Mouse (Mus musculus) liver, embryonic 11.5 days (tissue): ENCODE measurements around the gene Qrfp. TPM values are rescaled to one million over a fixed set of nuclear protein-coding genes. Genes with fewer than 3 reads are reported as not detected.
A peak's percentile ranks its signal among the peaks of the same experiment; 100 is the strongest.

Experiments
- ATAC-seq: fragments of 200-750 bp; cut with Nextera tagmentation; replicated peaks from 2 replicates; pipeline ENCODE4 v1.8.0; 2017; ENCODE audit warnings: moderate number of reproducible peaks, mild to moderate bottlenecking, moderate TSS enrichment, moderate library complexity; ENCODE audit not compliant: low FRiP score
- DNase-seq: peaks from one replicate; pipeline ENCODE4 v3.0.0-alpha.2; 2017; ENCODE audit warnings: low spot score
- H3K27ac ChIP-seq: fragments of 300-500 bp; sonication (generic); 2 replicates; pipeline ENCODE4 v1.5.1; 2014; ENCODE audit warnings: mild to moderate bottlenecking, low read depth, low read length, control low read depth
- H3K27me3 ChIP-seq: fragments of 300-500 bp; sonication (generic); replicated peaks from 2 replicates; pipeline ENCODE4 v1.6.1; 2014; ENCODE audit warnings: low read length, mixed read lengths; ENCODE audit not compliant: control insufficient read depth, insufficient read depth
- H3K36me3 ChIP-seq: fragments of 300-500 bp; sonication (generic); 2 replicates; pipeline ENCODE4 v1.6.1; 2014; ENCODE audit warnings: mild to moderate bottlenecking, low read length, moderate library complexity, mixed read lengths; ENCODE audit not compliant: control insufficient read depth, insufficient read depth
- H3K4me1 ChIP-seq: fragments of 300-500 bp; sonication (generic); replicated peaks from 2 replicates; pipeline ENCODE4 v1.6.1; 2014; ENCODE audit warnings: low read length, mixed read lengths; ENCODE audit not compliant: control insufficient read depth, insufficient read depth
- H3K4me2 ChIP-seq: fragments of 300-500 bp; sonication (generic); 2 replicates; pipeline ENCODE4 v1.6.1; 2014; ENCODE audit warnings: mild to moderate bottlenecking, control low read depth, moderate library complexity
- H3K4me3 ChIP-seq: fragments of 300-500 bp; sonication (generic); 2 replicates; pipeline ENCODE4 v1.5.1; 2014; ENCODE audit warnings: low read depth, low read length, control low read depth
- H3K9ac ChIP-seq: fragments of 300-500 bp; sonication (generic); 2 replicates; pipeline ENCODE4 v1.6.1; 2014; ENCODE audit warnings: low read depth, low read length, control low read depth
- H3K9me3 ChIP-seq: fragments of 300-500 bp; sonication (generic); 2 replicates; pipeline ENCODE4 v1.6.1; 2016; ENCODE audit warnings: low read length, inconsistent platforms, mixed read lengths; ENCODE audit not compliant: control insufficient read depth
- WGBS: fragments of 180-500 bp; shearing (Covaris S2); extraction: QIAGEN DNeasy Blood & Tissue Kit; methylation state at CpG from one replicate; pipeline ENCODE4 v1.1.7; 2014; 5-methylcytosine and 5-hydroxymethylcytosine counted together
- polyA plus RNA-seq: library from polyadenylated mRNA; unstranded; fragments of >200 nt; fragmentation: Nextera tagmentation; extraction: Ambion mirVana; gene quantifications from 2 replicates; pipeline ENCODE4 v1.2.1, GENCODE M21; 2014

Qrfp gene
- polyA plus RNA-seq, 1 experiment from 2014 or later = not detected

- H3K4me2 ChIP-seq = no peak overlapping the region
- no peaks in the 10 kb centered on the region for H3K27me3 ChIP-seq
- no peak overlapping the region for H3K9ac ChIP-seq
- no peak overlapping the region for H3K4me3 ChIP-seq
- H3K4me1 ChIP-seq = no peaks in the 10 kb centered on the region
- WGBS = 91% methylated on average over 13 of the region's 13 CpGs
- H3K9me3 ChIP-seq = no peaks in the 10 kb centered on the region
- DNase-seq (no peak), ATAC-seq (no peak)
- H3K36me3 ChIP-seq = peaks cover 37% of the 10 kb centered on the region
- no peak overlapping the region for H3K27ac ChIP-seq
Observed at GRCm38 (mm10) chr2:31790728-31791251, 19.6 kb downstream of the Qrfp start.

GRCm38 (mm10) chr2:31789215-31789614, 21.2 kb downstream of the Qrfp start:
- Histone ChIP-seq H3K9ac (no peak overlapping the region), H3K4me2 (no peak overlapping the region), H3K27ac (no peak overlapping the region), H3K36me3 (peaks cover 39% of the 10 kb centered on the region), H3K4me3 (no peak overlapping the region), H3K4me1 (no peaks in the 10 kb centered on the region), H3K9me3 (no peaks in the 10 kb centered on the region), H3K27me3 (no peaks in the 10 kb centered on the region)
- WGBS = 83% methylated on average over 2 of the region's 2 CpGs
- DNase-seq (no peak), ATAC-seq (no peak)

GRCm38 (mm10) chr2:31788227-31788626, 22.2 kb downstream of the Qrfp start:
- peaks cover 46% of the 10 kb centered on the region for H3K36me3 ChIP-seq
- no peaks in the 10 kb centered on the region for H3K9me3 ChIP-seq
- no peak overlapping the region for H3K4me3 ChIP-seq
- no peaks in the 10 kb centered on the region for H3K4me1 ChIP-seq
- DNase-seq = no peak
- H3K4me2 ChIP-seq = no peak overlapping the region
- ATAC-seq = no peak
- no peak overlapping the region for H3K27ac ChIP-seq
- H3K27me3 ChIP-seq = no peaks in the 10 kb centered on the region
- 85% methylated on average over 3 of the region's 3 CpGs for WGBS
- no peak overlapping the region for H3K9ac ChIP-seq

- H3K9ac ChIP-seq = no peak overlapping the region
- peak; percentile 66 for DNase-seq
- H3K4me3 ChIP-seq = no peak overlapping the region
- ATAC-seq = no peak
- H3K9me3 ChIP-seq = no peaks in the 10 kb centered on the region
- peaks cover 45% of the 10 kb centered on the region for H3K36me3 ChIP-seq
- 32% methylated on average over 7 of the region's 7 CpGs for WGBS
- H3K4me2 ChIP-seq = no peak overlapping the region
- H3K4me1 ChIP-seq = no peaks in the 10 kb centered on the region
- no peaks in the 10 kb centered on the region for H3K27me3 ChIP-seq
- no peak overlapping the region for H3K27ac ChIP-seq
Observed at GRCm38 (mm10) chr2:31787029-31787428, 23.4 kb downstream of the Qrfp start.

GRCm38 (mm10) chr2:31785074-31785473, 25.3 kb downstream of the Qrfp start:
- no peak overlapping the region for H3K27ac ChIP-seq
- H3K27me3 ChIP-seq = no peaks in the 10 kb centered on the region
- H3K9ac ChIP-seq = no peak overlapping the region
- 49% methylated on average over 9 of the region's 9 CpGs for WGBS
- H3K9me3 ChIP-seq = no peaks in the 10 kb centered on the region
- H3K4me3 ChIP-seq = no peak overlapping the region
- no peak overlapping the region for H3K4me2 ChIP-seq
- DNase-seq (peak; percentile 63), ATAC-seq (peak; percentile 51; the same call in 1 of the 2 replicates)
- H3K4me1 ChIP-seq = no peaks in the 10 kb centered on the region
- H3K36me3 ChIP-seq = peaks cover 44% of the 10 kb centered on the region

- no peaks in the 10 kb centered on the region for H3K4me1 ChIP-seq
- WGBS = 77% methylated on average over 8 of the region's 8 CpGs
- no peak overlapping the region for H3K4me2 ChIP-seq
- DNase-seq (no peak), ATAC-seq (no peak)
- H3K27ac ChIP-seq = no peak overlapping the region
- no peak overlapping the region for H3K4me3 ChIP-seq
- no peaks in the 10 kb centered on the region for H3K27me3 ChIP-seq
- H3K9ac ChIP-seq = no peak overlapping the region
- H3K36me3 ChIP-seq = peaks cover 52% of the 10 kb centered on the region
- H3K9me3 ChIP-seq = no peaks in the 10 kb centered on the region
Observed at GRCm38 (mm10) chr2:31782958-31783602, 27.3 kb downstream of the Qrfp start.

GRCm38 (mm10) chr2:31779258-31779657, 31.1 kb downstream of the Qrfp start:
- H3K27ac ChIP-seq = no peak overlapping the region
- H3K27me3 ChIP-seq = no peaks in the 10 kb centered on the region
- 92% methylated on average over 2 of the region's 2 CpGs for WGBS
- no peak overlapping the region for H3K4me3 ChIP-seq
- no peak for ATAC-seq
- H3K9me3 ChIP-seq = no peaks in the 10 kb centered on the region
- H3K4me1 ChIP-seq = no peaks in the 10 kb centered on the region
- no peak for DNase-seq
- H3K36me3 ChIP-seq = peaks cover 39% of the 10 kb centered on the region
- H3K9ac ChIP-seq = no peak overlapping the region
- no peak overlapping the region for H3K4me2 ChIP-seq

GRCm38 (mm10) chr2:31776479-31776878, 33.9 kb downstream of the Qrfp start:
- no peaks in the 10 kb centered on the region for H3K27me3 ChIP-seq
- H3K4me1 ChIP-seq = peaks cover 3% of the 10 kb centered on the region; the same call in 1 of the 2 replicates
- H3K4me2 ChIP-seq = no peak overlapping the region
- H3K4me3 ChIP-seq = no peak overlapping the region
- no peak overlapping the region for H3K9ac ChIP-seq
- ATAC-seq (no peak), DNase-seq (no peak)
- 94% methylated on average over 3 of the region's 3 CpGs for WGBS
- H3K36me3 ChIP-seq = peaks cover 24% of the 10 kb centered on the region
- H3K9me3 ChIP-seq = no peaks in the 10 kb centered on the region
- H3K27ac ChIP-seq = no peak overlapping the region

GRCm38 (mm10) chr2:31770781-31771441, 39.5 kb downstream of the Qrfp start:
- peak overlapping the region; percentile 60 for H3K27ac ChIP-seq
- H3K9me3 ChIP-seq = no peaks in the 10 kb centered on the region
- H3K4me1 ChIP-seq = peaks cover 37% of the 10 kb centered on the region
- no peak overlapping the region for H3K9ac ChIP-seq
- H3K27me3 ChIP-seq = no peaks in the 10 kb centered on the region
- H3K36me3 ChIP-seq = no peaks in the 10 kb centered on the region
- no peak overlapping the region for H3K4me3 ChIP-seq
- DNase-seq (no peak), ATAC-seq (0 out of 2 replicates have a peak, but pooled peaks have one; percentile 34)
- peak overlapping the region; percentile 25 for H3K4me2 ChIP-seq
- 21% methylated on average over 7 of the region's 7 CpGs for WGBS
